Mouse (Mus musculus) gastrocnemius, adult 18-20 months (tissue): ENCODE measurements around the gene Cfap73. TPM values are rescaled to one million over a fixed set of nuclear protein-coding genes. Genes with fewer than 3 reads are reported as not detected.

Source experiments
- DNase-seq: peaks from one replicate; pipeline ENCODE4 v3.0.0; 2021; ENCODE audit warnings: low spot score
- total RNA-seq, 2 experiments: library from RNA; stranded (reverse); gene quantifications; 2 replicates each; pipeline ENCODE4 v1.2.3; 2021

Cfap73 gene
- total RNA-seq, 2 experiments from 2014 or later: not detected

DNA sequence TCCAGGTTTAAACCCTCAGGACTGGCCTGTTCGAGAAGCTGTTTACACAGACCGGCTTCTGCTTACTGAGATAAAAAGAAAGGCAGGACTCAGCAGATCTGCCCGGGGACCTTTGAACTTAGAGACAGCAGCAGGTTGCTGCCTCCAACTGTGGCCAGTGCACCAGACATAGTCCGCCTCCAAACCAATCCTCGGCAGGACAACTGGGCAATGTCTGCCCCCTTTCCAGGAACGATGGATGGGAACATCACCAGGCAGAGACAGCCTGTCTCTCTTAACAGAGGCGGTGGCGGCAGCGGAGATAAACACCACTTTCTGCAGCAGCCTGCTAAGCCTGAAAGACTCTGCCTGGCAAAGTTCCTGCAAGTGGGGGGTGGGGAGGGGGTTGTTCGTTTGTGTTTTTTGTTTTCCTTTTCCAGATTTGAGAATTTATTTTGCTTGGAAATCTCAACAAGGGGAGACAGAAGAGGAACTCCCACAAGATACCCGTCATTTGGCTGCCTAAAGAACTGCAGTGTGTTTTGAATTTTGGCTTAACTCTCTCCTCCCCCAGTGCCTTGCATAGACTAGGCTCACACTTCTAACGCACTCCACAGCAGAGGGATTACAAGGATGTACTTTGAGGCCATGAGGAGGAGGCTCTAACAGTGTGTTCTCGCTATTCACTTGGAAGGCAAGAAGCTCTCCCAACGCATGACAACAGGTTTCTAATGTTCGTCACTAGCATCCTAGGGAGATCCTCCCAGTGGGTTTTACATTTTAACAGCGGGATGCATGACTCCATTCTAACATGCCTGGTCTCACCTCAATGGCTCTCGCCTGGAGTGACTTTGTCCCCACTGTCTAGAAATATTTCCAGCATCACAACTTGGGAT is 47.1 kb downstream of the Cfap73 start:
- DNase-seq: peak; percentile 32

DNA sequence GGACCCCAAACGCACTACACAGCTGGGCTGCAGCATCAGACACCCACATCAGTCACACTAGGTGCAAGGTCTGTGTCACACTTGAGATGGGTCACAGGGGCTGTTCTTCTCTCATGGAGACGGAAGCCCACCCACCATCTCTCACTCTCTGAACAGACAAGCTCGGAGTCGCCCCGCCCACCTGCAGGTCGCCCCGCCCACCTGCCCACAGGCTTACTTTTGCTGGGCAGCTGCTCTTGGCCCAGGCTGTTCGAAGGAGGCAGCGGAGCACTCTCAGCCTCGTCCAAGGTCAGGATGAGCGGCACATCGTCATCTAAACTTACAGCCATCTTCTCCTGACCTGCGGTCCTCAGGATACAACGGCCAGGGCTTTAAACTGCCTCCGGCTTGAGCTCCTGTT is 49.1 kb downstream of the Cfap73 start:
- DNase-seq: no peak

DNA sequence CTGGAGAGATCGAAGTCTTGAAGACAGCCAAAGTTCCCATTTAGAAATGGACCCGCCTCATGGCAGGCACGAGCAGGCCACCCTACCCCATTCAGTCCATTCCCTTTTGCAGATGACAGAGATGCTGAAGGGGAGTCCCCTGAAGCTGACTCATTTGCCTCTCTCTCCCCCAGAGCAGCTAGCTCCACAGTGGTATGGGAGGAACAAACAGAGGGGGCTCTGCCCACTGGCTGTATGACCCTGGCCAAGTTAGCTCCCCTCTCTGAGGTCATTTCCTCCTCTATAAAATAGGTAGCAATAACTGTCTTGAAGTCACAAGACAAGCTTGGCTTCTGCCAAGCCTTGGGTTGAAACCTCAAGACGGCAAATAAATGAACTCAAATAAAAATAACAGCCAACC is 50.5 kb downstream of the Cfap73 start:
- DNase-seq: no peak

DNA sequence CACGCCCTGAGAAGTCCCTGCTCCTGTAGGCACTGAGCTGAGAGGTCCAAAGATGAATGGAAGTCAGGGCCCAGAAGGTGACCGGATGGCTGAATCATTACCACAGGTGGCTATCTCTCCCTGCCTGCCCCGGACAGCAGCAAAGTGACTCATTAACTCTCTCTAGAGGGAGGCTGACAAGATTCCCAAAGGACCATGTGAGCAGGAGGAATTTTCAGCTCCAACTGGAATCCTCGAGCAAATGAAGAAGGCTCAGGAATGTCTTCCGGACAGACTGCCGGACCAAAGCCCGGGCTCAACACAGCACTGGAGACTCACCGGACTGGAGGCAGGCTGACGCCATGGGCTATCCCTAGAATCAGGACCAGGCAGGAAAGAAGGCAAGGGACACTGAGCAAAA is 52.0 kb downstream of the Cfap73 start:
- no peak for DNase-seq

DNA sequence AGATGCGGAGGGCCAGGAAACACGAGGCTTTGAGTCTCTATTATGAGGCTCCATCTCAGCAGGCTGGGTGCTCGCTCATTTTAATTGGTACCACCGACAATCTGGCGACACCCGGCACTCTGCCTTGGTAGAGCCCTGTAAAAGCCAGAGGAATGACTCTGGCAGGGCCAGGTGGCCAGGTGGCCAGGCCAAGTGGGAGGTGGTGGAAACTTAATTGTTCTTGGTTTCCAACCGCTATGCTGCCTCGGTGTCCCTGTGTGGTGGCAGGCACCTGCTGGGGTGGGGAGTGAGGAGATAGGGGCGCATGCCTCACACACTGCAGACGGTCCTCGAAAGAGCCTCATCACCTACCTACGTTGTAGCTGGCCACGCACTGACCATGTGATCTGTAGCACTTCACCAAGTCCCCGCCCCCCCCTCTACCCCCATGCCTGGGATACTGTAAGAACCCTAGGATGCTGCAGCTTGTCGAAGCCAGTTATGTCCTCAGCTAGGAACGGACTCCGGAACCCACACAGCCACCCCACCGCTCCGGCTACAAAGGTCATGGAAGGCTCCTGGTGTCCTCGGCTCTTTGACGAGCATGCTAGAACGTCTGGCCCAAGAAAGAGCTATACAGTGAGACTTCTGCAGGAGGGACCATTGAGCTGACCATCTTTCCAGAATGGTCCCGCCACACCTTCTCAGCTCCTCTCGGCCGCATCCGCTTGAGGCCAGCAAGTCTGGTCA is 54.0 kb downstream of the Cfap73 start:
- DNase-seq: no peak

DNA sequence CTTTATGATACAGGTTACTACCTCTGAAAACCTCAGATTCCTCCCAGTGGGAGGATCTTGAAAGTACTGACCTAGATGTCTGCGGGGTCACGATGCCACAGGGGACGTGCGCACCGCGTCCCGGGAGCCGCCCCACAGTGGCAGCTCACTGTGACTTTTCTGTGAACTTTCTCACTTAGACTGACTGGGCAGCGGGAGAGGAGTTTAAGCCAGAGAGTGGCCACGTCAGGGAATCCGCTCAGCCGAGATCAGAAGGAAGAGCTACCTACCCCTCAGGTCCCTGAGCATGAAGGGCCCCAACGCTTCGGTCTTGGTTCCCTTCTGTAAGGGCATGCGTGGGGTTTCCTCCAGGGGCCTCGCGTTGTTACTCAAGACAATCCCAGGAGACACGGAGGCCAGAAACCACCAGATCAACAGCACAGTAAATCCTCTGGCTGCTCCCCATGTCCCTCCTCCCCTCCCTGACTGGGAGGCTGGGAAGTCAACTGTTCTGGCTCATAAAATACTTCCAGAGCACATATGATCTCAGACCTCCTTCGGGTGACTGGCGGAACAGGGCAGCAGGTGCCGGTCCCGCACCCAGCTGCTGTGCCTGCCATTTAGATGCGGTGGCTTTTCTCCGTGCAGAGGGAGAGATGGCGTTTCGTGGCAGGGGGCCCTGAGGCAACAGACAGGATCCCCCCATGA is 54.7 kb downstream of the Cfap73 start:
- peak; percentile 91 for DNase-seq

DNA sequence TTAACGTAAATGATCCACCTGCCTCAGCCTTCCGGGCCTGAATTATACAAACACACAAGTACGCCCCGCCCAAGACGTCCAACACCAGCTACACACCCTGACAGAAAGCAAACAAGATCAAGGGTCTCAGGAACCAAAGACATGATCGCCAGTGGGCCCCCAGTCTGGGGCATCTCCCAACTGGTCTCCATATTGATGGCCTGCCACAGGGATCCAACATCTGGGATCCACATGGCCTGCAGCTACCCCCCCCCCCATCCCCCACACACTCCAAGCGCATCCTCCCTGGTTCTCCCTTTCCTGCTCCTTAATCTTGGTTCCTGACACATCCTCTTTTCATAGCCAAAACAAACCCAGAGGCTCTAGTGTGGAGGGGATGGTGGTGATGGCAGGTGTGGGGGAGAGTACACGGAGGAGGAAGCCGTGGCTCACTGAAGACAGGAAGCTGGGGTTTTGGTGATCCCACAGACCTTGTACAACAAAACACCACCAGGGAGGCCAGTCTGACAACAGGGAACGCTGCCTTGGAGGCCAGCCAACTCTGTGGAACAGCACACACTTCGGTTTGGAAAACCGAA is 55.4 kb downstream of the Cfap73 start:
- DNase-seq: peak; percentile 64

Other genes starting within 250 kb of the Cfap73 start
- gene Lhx5, start 202.5 kb downstream of the Cfap73 start, total RNA-seq: not detected
- gene Sdsl, start 161.4 kb downstream of the Cfap73 start, total RNA-seq: under 1 TPM in 1 of 2 experiments, not detected in 1; 0.41 TPM
- under 1 TPM in 1 of 2 experiments, not detected in 1; 0.69 TPM for gene Sds, start 157.7 kb downstream of the Cfap73 start, total RNA-seq
- gene Plbd2, start 130.6 kb downstream of the Cfap73 start, total RNA-seq: 10 to 100 TPM; 46.9 to 52.2 TPM
- 1 to 10 TPM; 8.5 to 8.6 TPM for gene Slc8b1, start 123.1 kb downstream of the Cfap73 start, total RNA-seq
- 10 to 100 TPM; 38.9 to 42.9 TPM for gene Tpcn1, start 45.6 kb downstream of the Cfap73 start, total RNA-seq
- not detected for gene Iqcd, start 45.2 kb downstream of the Cfap73 start, total RNA-seq
- 1 to 10 TPM; 7.0 to 7.5 TPM for gene Rita1, start 21.6 kb downstream of the Cfap73 start, total RNA-seq
- 10 to 100 TPM; 15.8 to 15.9 TPM for gene Ddx54, start 21.5 kb downstream of the Cfap73 start, total RNA-seq
- gene Rasal1, start 14.6 kb upstream of the Cfap73 start, total RNA-seq: not detected
- under 1 TPM; 0.41 to 0.74 TPM for gene Dtx1, start 77.7 kb upstream of the Cfap73 start, total RNA-seq
- under 1 TPM; 0.19 to 0.25 TPM for gene Oas2, start 115.6 kb upstream of the Cfap73 start, total RNA-seq
- gene Oas3, start 143.4 kb upstream of the Cfap73 start, total RNA-seq: not detected
- not detected for gene Oas1e, start 161.3 kb upstream of the Cfap73 start, total RNA-seq
- under 1 TPM in 1 of 2 experiments, not detected in 1; 0.09 TPM for gene Oas1c, start 178.3 kb upstream of the Cfap73 start, total RNA-seq
- gene Oas1f, start 213.1 kb upstream of the Cfap73 start, total RNA-seq: not detected
- not detected for gene Oas1h, start 227.2 kb upstream of the Cfap73 start, total RNA-seq